Mouse (Mus musculus) heart, postnatal 0 days (tissue): ENCODE data around the gene Cntnap5a. TPM values are rescaled to one million over a fixed set of nuclear protein-coding genes. Genes with fewer than 3 reads are reported as not detected.
A peak's percentile ranks its signal among the peaks of the same experiment; 100 is the strongest.

Experiments
- ATAC-seq: fragments of 200-750 bp; cut with Nextera tagmentation; 2 replicates; pipeline ENCODE4 v1.8.0; 2017; ENCODE audit warnings: low read depth, moderate number of reproducible peaks, moderate library complexity; ENCODE audit not compliant: insufficient read depth
- DNase-seq: peaks from one replicate; pipeline ENCODE4 v3.0.0-alpha.2; 2016; ENCODE audit warnings: low spot score
- H3K27ac ChIP-seq: fragments of 300-500 bp; sonication (generic); 2 replicates; pipeline ENCODE4 v1.5.1; 2014; ENCODE audit warnings: low read depth, mild to moderate bottlenecking
- H3K27me3 ChIP-seq: fragments of 300-500 bp; sonication (generic); 2 replicates; pipeline ENCODE4 v1.6.1; 2014; ENCODE audit warnings: low read length, mixed read lengths; ENCODE audit not compliant: control insufficient read depth, insufficient read depth
- H3K36me3 ChIP-seq: fragments of 300-500 bp; sonication (generic); replicated peaks from 2 replicates; pipeline ENCODE4 v1.6.1; 2014; ENCODE audit warnings: low read length, mixed read lengths; ENCODE audit not compliant: control insufficient read depth, insufficient read depth
- H3K4me1 ChIP-seq: fragments of 300-500 bp; sonication (generic); 2 replicates; pipeline ENCODE4 v1.6.1; 2014; ENCODE audit warnings: antibody characterized with exemption; ENCODE audit not compliant: control insufficient read depth, insufficient read depth
- H3K4me2 ChIP-seq: fragments of 300-500 bp; sonication (generic); 2 replicates; pipeline ENCODE4 v1.6.1; 2014; ENCODE audit warnings: low read depth, mild to moderate bottlenecking, low read length, moderate library complexity
- H3K4me3 ChIP-seq: fragments of 300-500 bp; sonication (generic); 2 replicates; pipeline ENCODE4 v1.5.1; 2014; ENCODE audit warnings: low read depth, low read length
- H3K9ac ChIP-seq: fragments of 300-500 bp; sonication (generic); replicated peaks from 2 replicates; pipeline ENCODE4 v1.6.1; 2014; ENCODE audit warnings: low read depth, low read length, mixed read lengths
- H3K9me3 ChIP-seq: fragments of 300-500 bp; sonication (generic); replicated peaks from 2 replicates; pipeline ENCODE4 v1.6.1; 2016; ENCODE audit warnings: low read length; ENCODE audit not compliant: control insufficient read depth
- CTCF ChIP-seq: IDR thresholded peaks from 2 replicates; pipeline ENCODE4 v1.5.1; 2016; ENCODE audit warnings: antibody characterized with exemption, control low read depth, low read depth
- EP300 ChIP-seq: IDR thresholded peaks from 2 replicates; pipeline ENCODE4 v1.6.1; 2016; ENCODE audit warnings: antibody characterized with exemption, low read depth
- WGBS: fragments of 180-500 bp; shearing (Covaris S2); extraction: QIAGEN DNeasy Blood & Tissue Kit; methylation state at CpG from one replicate; pipeline ENCODE4 v1.1.7; 2014; 5-methylcytosine and 5-hydroxymethylcytosine counted together
- polyA plus RNA-seq: library from polyadenylated mRNA; unstranded; fragments of >200 nt; fragmentation: Nextera tagmentation; extraction: Ambion mirVana; gene quantifications from 2 replicates; pipeline ENCODE4 v1.2.1, GENCODE M21; 2015
- total RNA-seq: library from RNA; depleted of rRNA; stranded (reverse); fragments of >200 nt; gene quantifications from 2 replicates; pipeline ENCODE4 v1.2.3, GENCODE M21; 2014; ENCODE audit warnings: low replicate concordance

The Cntnap5a gene
- total and polyA plus RNA-seq, 2 experiments from 2014 or later, result not detected

GRCm38 (mm10) chr1:115964993-115965575 lies 280.5 kb downstream of the Cntnap5a start:
- no peaks in the 10 kb centered on the region for H3K27me3 ChIP-seq
- WGBS, result 61% methylated on average over 4 of the region's 4 CpGs
- no peak overlapping the region for H3K27ac ChIP-seq
- no peak overlapping the region for H3K4me3 ChIP-seq
- no peaks in the 10 kb centered on the region for H3K9me3 ChIP-seq
- no peaks in the 10 kb centered on the region for H3K36me3 ChIP-seq
- no peak overlapping the region for H3K4me2 ChIP-seq
- H3K9ac ChIP-seq, result no peak overlapping the region
- H3K4me1 ChIP-seq, result no peaks in the 10 kb centered on the region
- TF ChIP-seq EP300 (no peak), CTCF (no peak)
- DNase-seq (peak; percentile 30), ATAC-seq (no peak)

DNA sequence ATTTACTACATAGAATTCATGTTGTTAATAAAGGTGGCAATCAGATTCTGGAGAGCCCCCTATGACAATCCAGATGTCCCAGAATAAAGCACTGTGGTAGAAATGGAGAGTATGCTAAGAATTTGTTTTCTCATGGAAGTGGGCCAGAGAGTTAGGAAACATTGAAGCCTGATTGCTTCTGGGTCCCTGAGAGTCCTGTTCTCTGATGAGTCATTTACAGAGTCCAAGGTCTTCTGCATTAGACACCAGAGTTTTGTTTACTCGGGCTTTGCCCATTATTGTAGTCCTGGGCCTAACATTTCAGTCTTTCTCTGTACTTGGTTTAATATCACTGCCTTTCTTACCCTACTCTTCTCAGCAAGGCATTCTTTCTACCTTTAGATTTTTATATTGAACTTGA lies 305.6 kb downstream of the Cntnap5a start:
- Histone ChIP-seq H3K4me2 (no peak overlapping the region), H3K4me3 (no peak overlapping the region), H3K27me3 (no peaks in the 10 kb centered on the region), H3K27ac (no peak overlapping the region), H3K9ac (no peak overlapping the region), H3K4me1 (no peaks in the 10 kb centered on the region), H3K36me3 (no peaks in the 10 kb centered on the region), H3K9me3 (no peaks in the 10 kb centered on the region)
- TF ChIP-seq EP300 (no peak), CTCF (no peak)
- WGBS, result 61% methylated on average over 1 of the region's 1 CpGs
- DNase-seq, result no peak
- ATAC-seq, result no peak

DNA sequence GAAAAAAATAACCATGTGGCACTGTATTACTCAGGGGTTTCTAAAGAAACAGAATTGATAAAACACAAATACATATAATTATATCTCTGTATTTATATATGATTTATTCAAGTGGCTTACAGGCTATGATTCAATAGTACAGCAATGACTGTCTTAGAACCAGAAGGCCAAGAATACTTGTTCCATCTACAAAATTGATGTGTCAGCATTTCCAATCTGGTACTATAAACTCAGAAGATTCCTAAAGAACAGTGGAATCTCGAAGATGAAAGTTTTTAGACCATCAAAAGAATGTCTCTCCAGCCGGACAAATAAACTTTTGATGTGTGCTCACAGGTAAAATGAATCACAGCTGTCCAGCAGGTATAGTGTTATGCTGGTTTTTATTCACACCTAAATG lies 331.2 kb downstream of the Cntnap5a start:
- no peak overlapping the region for H3K4me3 ChIP-seq
- H3K4me2 ChIP-seq, result no peak overlapping the region
- DNase-seq (no peak), ATAC-seq (no peak)
- no peaks in the 10 kb centered on the region for H3K9me3 ChIP-seq
- no peak overlapping the region for H3K9ac ChIP-seq
- no peaks in the 10 kb centered on the region for H3K36me3 ChIP-seq
- TF ChIP-seq EP300 (no peak), CTCF (no peak)
- no peak overlapping the region for H3K27ac ChIP-seq
- H3K27me3 ChIP-seq, result no peaks in the 10 kb centered on the region
- no peaks in the 10 kb centered on the region for H3K4me1 ChIP-seq
- WGBS, result 63% methylated on average over 2 of the region's 2 CpGs

GRCm38 (mm10) chr1:116029653-116030052 lies 345.1 kb downstream of the Cntnap5a start:
- TF ChIP-seq CTCF, result no peak
- no peak for TF ChIP-seq EP300
- H3K9me3 ChIP-seq, result no peaks in the 10 kb centered on the region
- H3K36me3 ChIP-seq, result no peaks in the 10 kb centered on the region
- no peaks in the 10 kb centered on the region for H3K4me1 ChIP-seq
- ATAC-seq, result no peak
- DNase-seq, result no peak
- WGBS, result 71% methylated on average over 1 of the region's 1 CpGs
- no peak overlapping the region for H3K4me3 ChIP-seq
- no peak overlapping the region for H3K27ac ChIP-seq
- no peak overlapping the region for H3K4me2 ChIP-seq
- no peak overlapping the region for H3K9ac ChIP-seq
- H3K27me3 ChIP-seq, result no peaks in the 10 kb centered on the region

DNA sequence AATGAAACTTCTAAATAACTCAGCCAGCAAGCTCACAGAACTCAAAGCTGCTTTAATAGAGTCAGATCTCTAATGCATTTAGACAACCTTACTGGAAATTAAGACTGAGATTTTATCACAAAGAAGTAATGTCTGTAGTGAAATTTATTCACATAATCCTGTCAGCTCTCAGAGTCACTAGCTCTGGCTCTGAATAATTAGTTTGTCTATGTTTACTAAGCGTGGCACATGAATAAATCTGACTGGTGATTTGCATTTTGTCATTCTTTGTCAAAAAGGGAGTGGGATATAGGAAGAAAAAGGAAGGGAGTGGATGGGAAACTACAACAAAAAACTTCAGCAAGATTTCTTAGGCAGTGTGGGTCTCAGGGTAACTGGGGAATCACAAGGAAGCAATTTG lies 351.3 kb downstream of the Cntnap5a start:
- ATAC-seq, result no peak

GRCm38 (mm10) chr1:116036894-116037293 lies 352.3 kb downstream of the Cntnap5a start:
- DNase-seq (no peak), ATAC-seq (no peak)
- 70% methylated on average over 2 of the region's 2 CpGs for WGBS
- Histone ChIP-seq H3K4me3 (no peak overlapping the region), H3K27ac (no peak overlapping the region), H3K36me3 (no peaks in the 10 kb centered on the region), H3K27me3 (no peaks in the 10 kb centered on the region), H3K9me3 (no peaks in the 10 kb centered on the region), H3K4me1 (no peaks in the 10 kb centered on the region), H3K4me2 (no peak overlapping the region), H3K9ac (no peak overlapping the region)
- TF ChIP-seq EP300 (no peak), CTCF (no peak)

More for the DNA sequence above, 351.3 kb downstream of the Cntnap5a start:
- H3K9me3 ChIP-seq, result no peaks in the 10 kb centered on the region
- no peak overlapping the region for H3K4me2 ChIP-seq
- no peaks in the 10 kb centered on the region for H3K27me3 ChIP-seq
- H3K36me3 ChIP-seq, result no peaks in the 10 kb centered on the region
- DNase-seq, result no peak
- no peak overlapping the region for H3K9ac ChIP-seq
- H3K4me1 ChIP-seq, result no peaks in the 10 kb centered on the region
- no peak overlapping the region for H3K4me3 ChIP-seq
- 42% methylated on average over 1 of the region's 1 CpGs for WGBS
- H3K27ac ChIP-seq, result no peak overlapping the region
- no peak for TF ChIP-seq CTCF
- no peak for TF ChIP-seq EP300
